Mouse (Mus musculus) urinary bladder, postnatal 36 days (tissue): ENCODE data around the gene Cabin1.

Experiments
- DNase-seq, 2 experiments: peaks; one replicate each; pipeline ENCODE4 v3.0.0; 2022; ENCODE audit warnings: low spot score in 2 of 2, mixed read lengths in 1 of 2

The Cabin1 gene

GRCm38 (mm10) chr10:75763682-75764518 lies at the start of gene Cabin1:
TSS of gene Cabin1 (minus strand) at chr10:75764341.
- DNase-seq, result peak; percentile 97

DNA sequence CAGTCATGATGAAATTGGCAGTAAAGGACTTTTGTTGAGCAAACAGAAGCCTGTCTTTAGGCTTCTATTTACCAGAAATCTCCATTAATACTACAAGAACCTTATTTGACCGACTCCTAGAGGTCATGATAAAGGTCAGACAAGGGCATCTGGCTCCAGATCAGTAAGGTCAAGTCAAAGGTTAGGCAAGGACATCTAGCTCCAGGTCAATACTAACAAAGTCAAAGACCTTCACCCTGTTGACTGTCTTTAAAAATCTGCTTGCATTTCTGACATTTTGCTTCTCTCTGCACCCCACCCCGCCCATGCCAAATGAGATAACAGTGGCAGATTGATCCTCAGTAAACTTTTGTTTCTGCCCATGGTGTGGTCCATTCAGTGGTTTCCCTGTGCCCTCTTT lies 40.1 kb upstream of the Cabin1 start:
- DNase-seq, result no peak

DNA sequence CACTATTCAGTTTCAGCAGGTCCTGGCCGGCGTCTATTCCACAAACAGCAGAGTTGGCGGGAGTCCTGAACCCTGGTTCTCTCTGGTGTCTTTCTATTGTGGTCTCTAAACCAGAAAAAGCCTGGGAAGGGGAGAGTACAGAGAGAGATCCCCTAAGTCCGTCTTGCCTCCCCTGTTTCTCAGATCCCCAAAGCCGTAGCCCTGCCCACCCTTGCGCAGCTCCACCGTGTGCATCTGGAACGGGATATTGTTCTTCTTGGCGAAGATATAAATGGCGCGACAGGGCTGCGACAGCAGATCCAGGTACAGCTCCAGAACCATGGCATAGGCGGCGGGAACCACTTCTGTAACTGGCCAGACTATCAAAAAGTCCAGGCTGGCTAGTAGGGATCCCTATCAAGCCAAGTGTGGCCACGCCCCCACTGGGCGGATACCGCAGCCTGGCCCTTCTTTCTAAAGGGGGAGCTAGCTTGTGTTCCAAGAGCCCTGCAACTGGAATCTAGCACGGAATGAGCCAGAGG lies 34.1 kb upstream of the Cabin1 start, which contains the start of gene Gstt1:
Gene Gstt1, minus strand, starts transcription at position 409 of the 521 bp plus-strand sequence.
- DNase-seq, result peak; percentile 66 to 76

DNA sequence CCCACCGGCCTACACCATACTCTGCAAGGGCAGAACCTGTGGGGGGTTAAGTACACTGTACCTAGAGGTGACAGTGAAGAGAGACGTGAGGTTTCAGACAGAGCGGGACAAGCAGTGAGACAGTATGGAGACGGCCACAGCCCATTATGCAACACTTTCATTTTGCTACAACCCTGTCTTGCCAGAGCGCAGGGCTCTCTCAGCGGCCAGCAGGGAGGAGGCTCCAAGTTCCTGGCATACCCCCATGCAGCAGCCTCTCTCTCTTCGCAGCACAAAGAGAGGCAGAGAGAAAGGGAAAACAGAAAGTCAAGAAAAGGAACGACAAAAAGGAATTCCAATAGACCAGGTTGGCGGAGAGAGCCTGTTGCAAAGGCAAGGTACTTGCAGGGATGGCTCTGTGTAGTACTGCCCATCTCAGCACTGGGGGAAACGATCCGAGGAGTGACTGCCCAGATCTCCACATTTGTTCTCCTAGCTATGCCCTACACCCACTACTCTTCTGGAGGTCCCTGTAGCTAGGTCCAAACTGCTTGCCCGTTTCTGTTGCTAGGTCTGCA lies 33.6 kb upstream of the Cabin1 start:
- peak; percentile 39 to 68 for DNase-seq

DNA sequence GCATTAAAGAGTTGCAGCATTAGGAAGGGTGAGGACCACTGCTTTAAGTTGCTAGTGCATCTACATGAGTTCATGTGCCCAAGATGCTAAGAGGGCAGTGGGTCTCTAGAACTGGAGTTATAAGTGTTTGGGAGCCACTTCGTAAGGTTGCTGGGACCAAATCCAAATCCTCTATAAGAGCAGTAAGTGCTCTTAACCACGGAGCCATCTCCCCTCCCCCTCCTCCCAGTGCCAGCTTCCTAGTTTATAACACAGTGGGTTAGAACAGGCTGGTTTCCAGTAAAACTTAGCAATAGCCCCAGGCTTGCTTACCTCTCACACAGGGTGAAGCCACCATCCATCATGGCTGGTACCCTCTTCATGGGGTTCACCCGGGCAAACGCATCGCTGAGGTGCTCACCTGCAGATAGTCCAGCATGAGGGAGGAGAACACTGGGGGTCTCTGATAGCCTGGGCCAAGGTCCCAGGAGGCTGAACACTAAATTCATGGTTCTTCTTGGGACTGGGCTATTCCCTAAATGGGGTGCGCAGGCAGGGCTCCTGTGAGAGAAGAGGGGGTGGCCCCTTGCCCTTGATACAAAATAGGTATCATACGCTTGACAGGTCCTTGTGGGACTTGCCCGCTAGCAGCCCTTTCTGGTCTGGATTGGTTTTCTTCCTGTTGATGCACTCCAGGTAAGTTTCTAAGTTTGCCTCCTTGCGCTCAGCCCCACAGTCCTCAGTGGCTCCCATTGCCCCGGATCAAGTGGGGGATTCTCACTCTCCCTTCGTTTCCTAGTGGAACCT lies 32.8 kb upstream of the Cabin1 start:
- no peak for DNase-seq

DNA sequence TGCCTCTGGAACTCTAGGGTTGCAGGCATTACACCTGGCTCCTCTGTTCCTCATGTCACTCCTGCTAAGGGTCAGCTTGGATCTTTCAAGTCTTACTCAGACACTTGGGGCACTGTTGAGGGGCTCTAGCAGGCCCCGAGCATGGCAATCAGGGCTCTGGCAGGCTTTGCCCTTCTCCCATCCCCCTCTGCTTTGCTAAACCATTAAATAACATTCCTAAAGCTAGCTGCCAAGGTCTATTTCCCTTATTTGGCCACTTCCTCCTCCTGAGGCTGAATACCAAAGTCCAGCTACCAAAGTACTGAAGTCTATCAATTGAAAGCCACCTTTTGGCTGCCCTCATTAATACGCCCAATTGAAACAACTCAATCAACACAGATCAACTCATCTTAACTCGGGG lies 30.7 kb upstream of the Cabin1 start:
- DNase-seq, result no peak

DNA sequence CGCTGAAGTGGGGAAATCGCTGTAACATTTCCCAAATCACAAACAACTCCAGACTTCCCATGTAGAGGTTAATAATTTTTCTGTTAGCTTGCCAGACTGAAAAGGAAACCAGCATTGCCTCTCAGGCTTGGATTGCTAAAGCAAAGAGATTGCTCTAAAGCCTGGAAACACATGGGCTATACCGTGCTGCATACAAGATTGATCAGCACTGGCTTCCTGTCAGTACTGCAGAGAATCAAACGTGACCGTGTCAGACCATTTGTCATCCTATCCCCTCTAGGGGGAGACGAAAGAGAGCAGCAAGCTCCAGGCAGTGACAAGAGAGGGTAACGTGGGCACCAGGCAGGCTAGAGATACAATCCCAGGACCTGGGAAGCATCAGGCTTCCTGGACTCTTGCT lies 26.6 kb upstream of the Cabin1 start:
- no peak for DNase-seq

DNA sequence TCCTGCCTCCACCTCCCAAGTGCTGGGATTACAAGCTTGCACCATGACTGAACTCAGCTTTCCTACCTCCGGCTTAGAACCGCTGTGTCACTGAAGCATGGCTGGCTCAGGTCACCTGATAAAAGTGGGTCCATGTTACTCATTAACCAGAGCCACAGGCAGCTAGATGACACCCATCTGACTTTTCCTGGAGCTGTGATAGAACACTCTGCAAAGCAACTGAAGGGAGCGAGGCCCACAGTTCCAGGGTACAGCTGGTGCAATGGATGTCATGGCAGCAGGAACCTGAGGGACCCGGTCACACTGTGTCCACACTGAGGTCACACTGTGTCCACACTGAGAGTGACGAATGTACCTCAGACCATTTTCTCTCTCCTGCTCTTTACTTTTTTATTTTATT lies 25.7 kb upstream of the Cabin1 start:
- no peak for DNase-seq

DNA sequence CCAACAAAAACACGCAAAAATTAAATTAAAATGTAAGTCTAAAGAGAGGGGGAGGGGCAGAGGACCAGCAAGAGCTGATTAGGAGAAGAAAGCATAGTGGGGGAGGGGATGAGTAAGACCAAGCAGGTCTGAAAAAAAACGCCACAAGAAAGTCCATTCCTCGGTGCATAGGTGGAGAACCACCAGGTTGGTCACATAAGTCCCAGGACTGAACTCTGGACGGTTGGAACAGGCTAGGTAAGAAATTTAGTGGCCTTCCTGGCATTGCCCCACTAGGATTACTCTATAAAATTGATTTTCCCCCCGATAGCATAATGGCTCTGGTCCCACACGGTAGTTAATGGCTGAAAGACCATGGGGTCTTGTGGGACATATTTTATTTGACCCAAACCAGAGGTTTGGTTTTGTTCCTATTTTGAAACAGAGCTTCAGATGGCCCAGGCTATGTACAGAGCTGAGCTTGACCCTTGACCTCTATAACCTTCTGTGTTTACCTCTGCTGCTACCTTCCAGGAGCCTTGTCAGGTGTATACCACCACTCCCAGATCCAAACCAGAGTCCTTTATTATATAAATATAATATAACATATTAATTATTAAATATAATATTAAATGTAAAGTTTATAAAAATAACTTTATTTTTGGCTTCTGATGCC lies 25.1 kb upstream of the Cabin1 start:
- no peak for DNase-seq

DNA sequence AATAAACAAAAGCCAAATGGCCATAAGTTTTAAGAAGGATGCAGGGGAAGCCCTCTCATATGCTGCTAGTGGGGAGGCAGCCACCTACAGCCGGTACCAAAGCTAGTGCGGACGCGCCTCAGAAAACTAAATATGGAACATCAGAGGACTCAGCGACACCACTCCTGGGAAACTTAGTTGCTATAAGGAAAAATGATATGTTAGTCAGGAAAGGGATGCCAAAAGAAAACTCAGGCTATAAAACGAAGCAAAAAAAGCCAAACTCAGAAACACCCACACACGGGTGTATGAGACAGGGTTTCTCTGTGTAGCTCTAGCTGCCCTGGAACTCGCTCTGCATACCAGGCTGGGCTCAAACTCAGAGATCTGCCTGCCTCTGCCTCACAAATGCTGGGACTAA lies 24.1 kb upstream of the Cabin1 start:
- no peak for DNase-seq

DNA sequence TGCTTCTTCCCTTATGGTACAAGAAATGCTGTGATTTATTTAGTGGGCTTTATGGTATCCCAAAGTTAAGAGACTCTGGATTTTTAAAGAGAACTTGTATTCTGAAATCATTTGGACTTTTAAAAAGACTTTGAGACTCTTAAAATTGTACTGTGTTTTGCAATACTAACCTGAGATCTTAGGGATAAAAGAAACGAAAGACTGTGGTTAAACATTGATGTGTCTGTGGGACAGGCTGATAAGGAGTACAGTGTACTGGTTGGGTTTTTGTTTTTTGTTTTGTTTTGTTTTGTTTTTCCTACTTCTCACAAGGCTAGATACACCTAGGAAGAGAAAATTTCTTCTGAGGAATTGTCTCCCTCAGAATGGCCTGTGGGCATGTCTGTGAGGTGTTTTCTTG lies 21.3 kb upstream of the Cabin1 start:
- DNase-seq, result no peak

GRCm38 (mm10) chr10:75780769-75781578 lies 16.8 kb upstream of the Cabin1 start, which contains the start of the genes Gm20441 and Gstt3:
TSS of gene Gm20441 (minus strand) at chr10:75780954.
TSS of gene Gstt3 (minus strand) at chr10:75781414.
- peak; percentile 70 to 81 for DNase-seq

- DNase-seq, result peak; percentile 35 to 48
These were observed 15.3 kb upstream of the Cabin1 start for GRCm38 (mm10) chr10:75779206-75780174.

DNA sequence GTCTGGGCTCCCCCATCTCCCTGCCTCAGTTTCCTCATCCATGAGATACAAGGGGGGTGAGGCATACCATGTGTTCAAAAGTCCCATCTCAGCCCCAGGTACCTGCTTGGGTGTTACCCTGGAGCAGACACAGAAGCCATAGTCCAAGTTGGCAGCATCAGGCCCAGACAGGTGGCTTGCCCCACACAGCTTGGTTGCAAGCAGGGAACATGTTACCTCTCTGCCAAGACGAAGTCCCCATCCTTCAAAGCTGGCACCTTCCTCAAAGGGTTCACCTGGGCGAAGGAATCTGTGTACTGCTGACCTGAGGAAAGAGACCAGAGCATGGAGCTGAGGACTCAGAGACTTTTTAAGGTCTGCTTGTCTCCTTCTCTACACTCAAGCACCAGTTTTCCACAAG lies 13.7 kb upstream of the Cabin1 start:
- no peak for DNase-seq

DNA sequence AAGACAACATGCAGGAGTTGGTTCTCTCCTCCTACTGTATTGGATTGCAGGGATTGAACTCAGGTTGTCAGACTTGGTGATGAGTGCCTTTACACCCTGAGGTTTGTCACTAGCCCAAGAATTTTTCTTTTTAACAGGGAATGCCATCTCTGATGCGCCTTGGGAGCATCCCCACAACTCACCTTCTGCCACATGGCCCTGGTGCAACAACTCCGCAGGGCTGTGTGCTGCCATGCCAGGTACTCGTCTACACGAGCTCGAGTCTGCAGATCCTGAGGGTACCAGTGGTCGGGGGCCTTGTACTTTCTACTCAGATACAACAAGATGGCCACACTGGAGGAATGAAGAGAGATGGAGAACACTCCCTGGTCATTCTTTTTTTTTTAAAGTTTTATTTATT lies 12.4 kb upstream of the Cabin1 start:
- DNase-seq, result no peak

DNA sequence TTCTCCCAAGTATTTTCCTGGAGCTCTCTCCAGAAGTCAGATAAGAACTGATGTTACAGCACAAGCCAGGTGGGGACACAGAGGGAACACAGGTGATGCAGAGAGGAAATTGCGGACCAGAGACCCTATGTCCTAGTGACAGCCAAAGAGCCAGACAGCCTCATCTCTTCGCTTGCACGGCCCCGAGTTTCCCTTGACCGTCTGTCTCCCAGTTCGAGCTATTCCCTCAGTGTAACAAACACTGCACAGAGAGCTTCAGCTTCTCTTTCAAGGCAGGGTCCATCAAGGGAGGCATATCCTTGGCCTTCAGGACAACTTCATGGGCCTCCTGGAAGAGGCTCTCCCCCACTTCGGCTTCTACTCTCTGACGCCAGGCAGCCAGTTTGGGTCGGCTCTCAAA lies 10.4 kb upstream of the Cabin1 start:
- DNase-seq, result no peak

- DNase-seq, result no peak
These were observed 10.0 kb upstream of the Cabin1 start for GRCm38 (mm10) chr10:75774102-75774501.

GRCm38 (mm10) chr10:75772795-75773664 lies 8.9 kb upstream of the Cabin1 start, which contains the start of gene Ddt:
TSS of gene Ddt (minus strand) at chr10:75773414.
- DNase-seq, result peak; percentile 68 to 82
